Mouse (Mus musculus): Measurements from ENCODE around the gene Ddx49.

Gene Ddx49

DNA sequence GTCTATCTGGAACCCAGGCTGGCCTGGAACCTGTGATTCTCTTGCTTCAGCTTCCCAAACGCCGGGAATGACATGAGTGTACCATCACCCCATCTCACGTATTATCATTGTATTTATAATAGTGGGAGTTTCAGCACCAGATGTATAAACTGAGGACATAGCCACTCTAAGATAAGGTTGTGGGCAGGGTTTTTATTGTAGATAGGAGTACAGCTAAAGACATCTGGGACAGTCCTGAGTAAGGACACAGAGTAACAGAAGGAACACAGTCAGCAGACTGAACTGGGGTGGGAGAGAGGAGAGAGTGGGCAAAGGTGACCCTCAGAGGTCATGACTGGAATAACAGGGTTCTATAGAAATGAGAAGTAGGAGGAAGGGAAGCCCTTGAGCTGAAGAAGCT lies 34.6 kb downstream of the Ddx49 start:
- DNase-seq (ENCODE audit: low spot score in 2 of 2), result no peak

- DNase-seq (ENCODE audit: low spot score in 2 of 2), result no peak
These were observed 43.2 kb downstream of the Ddx49 start for GRCm38 (mm10) chr8:70259043-70259442.

DNA sequence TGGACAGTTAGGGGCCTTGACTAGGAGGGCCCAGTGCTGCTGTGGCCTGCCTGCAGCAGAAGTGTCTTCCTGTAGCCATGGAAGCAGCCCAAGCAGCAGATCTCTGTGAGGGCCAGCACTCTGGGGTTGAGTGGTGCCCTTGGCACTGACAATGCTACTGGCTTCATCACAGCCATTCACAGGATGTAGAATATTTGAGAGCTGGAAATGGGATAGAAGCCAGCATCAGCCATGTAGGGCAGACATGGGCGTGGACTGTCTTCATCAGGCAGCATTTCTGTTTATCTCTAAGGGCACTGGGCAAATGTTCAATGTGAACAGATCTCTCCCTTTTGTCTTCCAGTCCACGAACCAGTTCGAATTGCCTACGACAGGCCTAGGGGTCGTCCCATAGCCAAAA lies 43.7 kb downstream of the Ddx49 start:
- DNase-seq (ENCODE audit: low spot score in 2 of 2), result no peak

DNA sequence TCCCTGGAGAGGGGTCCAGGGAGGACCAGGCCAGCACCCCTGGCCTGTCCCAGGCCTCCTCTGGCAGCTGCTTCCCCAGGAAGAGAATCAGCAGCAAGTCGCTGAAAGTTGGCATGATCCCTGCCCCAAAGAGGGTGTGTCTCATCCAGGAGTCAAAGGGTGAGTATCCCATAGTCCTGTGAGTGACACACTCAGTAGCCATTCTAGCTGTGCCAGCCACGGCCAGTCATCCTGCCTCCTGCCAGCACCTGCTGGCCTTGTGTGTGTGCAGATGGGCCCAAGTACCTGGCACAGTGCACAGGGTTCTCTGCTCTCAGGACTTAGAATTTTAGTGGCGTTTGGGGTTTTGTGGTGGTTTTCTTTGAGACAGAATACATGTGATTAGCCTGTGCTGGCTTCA lies 44.8 kb downstream of the Ddx49 start:
- DNase-seq (ENCODE audit: low spot score in 2 of 2), result no peak

GRCm38 (mm10) chr8:70254628-70255027 lies 47.7 kb downstream of the Ddx49 start:
- no peak for DNase-seq (ENCODE audit: low spot score in 2 of 2)

- DNase-seq (ENCODE audit: low spot score in 2 of 2), result no peak
These were observed 54.4 kb downstream of the Ddx49 start for GRCm38 (mm10) chr8:70247841-70248240.

- DNase-seq (ENCODE audit: low spot score in 2 of 2), result no peak
These were observed 55.7 kb downstream of the Ddx49 start for GRCm38 (mm10) chr8:70246622-70247021.

Measured in urinary bladder, adult 18-20 months (tissue).